Mouse (Mus musculus) common myeloid progenitor, adult 5-6 weeks (primary cell): Measurements from ENCODE around the gene Apopt1. TPM values are rescaled to one million over a fixed set of nuclear protein-coding genes. Genes with fewer than 3 reads are reported as not detected.
"Not testable (repeated sequence)": the region's sequence is repeated elsewhere in the genome, so short reads cannot be mapped to it uniquely, and the experiment has no call there.

Experiments
- ATAC-seq: replicated peaks from 2 replicates; pipeline ENCODE4 v1.8.0; 2016; ENCODE audit warnings: low read depth, mild to moderate bottlenecking, moderate TSS enrichment, inconsistent platforms; ENCODE audit not compliant: poor library complexity, severe bottlenecking
- total RNA-seq: library from RNA; stranded (forward); fragments of 200-1000, 187-1606 nt; gene quantifications from 2 replicates; pipeline ENCODE4 v1.2.3, GENCODE M21; 2017

Gene Apopt1
- total RNA-seq, 1 experiment from 2014 or later, result 56.2 TPM

- no peak for ATAC-seq
Measured at GRCm38 (mm10) chr12:111703301-111703700, 9.8 kb upstream of the Apopt1 start.

GRCm38 (mm10) chr12:111704609-111705008 is 8.5 kb upstream of the Apopt1 start:
- ATAC-seq, result no peak

- ATAC-seq, result no peak
Measured at GRCm38 (mm10) chr12:111705186-111705973, 7.7 kb upstream of the Apopt1 start.

GRCm38 (mm10) chr12:111708181-111708580 is 4.9 kb upstream of the Apopt1 start:
- no peak for ATAC-seq

GRCm38 (mm10) chr12:111710091-111710490 is 3.0 kb upstream of the Apopt1 start:
- no peak for ATAC-seq

GRCm38 (mm10) chr12:111712476-111712875 is 585 bp upstream of the Apopt1 start:
- no peak for ATAC-seq

- not testable (repeated sequence) for ATAC-seq
Measured at GRCm38 (mm10) chr12:111713880-111714279, 819 bp downstream of the Apopt1 start.

- ATAC-seq, result no peak
Measured at GRCm38 (mm10) chr12:111716505-111716904, 3.4 kb downstream of the Apopt1 start.

- no peak for ATAC-seq
Measured at GRCm38 (mm10) chr12:111718656-111719055, 5.6 kb downstream of the Apopt1 start.

- no peak for ATAC-seq
Measured at GRCm38 (mm10) chr12:111720222-111720621, 7.2 kb downstream of the Apopt1 start.

GRCm38 (mm10) chr12:111722654-111723053 is 9.6 kb downstream of the Apopt1 start:
- 0 out of 2 replicates have a peak, but pooled peaks have one; percentile 36 for ATAC-seq

GRCm38 (mm10) chr12:111724638-111725337 is 11.7 kb downstream of the Apopt1 start:
- no peak for ATAC-seq

GRCm38 (mm10) chr12:111725338-111726121 is 12.5 kb downstream of the Apopt1 start:
- ATAC-seq, result no peak

- peak; percentile 66 for ATAC-seq
Measured at GRCm38 (mm10) chr12:111726122-111726463, 13.0 kb downstream of the Apopt1 start.

GRCm38 (mm10) chr12:111727956-111728355 is 14.9 kb downstream of the Apopt1 start:
- ATAC-seq, result no peak

GRCm38 (mm10) chr12:111731822-111732807 is 19.1 kb downstream of the Apopt1 start:
- peak; percentile 99 for ATAC-seq

- ATAC-seq, result no peak; the same call in 1 of the 2 replicates
Measured at GRCm38 (mm10) chr12:111732921-111733320, 19.9 kb downstream of the Apopt1 start.

- no peak for ATAC-seq
Measured at GRCm38 (mm10) chr12:111734912-111735311, 21.9 kb downstream of the Apopt1 start.

- ATAC-seq, result not testable (repeated sequence)
Measured at GRCm38 (mm10) chr12:111736676-111737075, 23.6 kb downstream of the Apopt1 start.
